Mouse (Mus musculus) gastrocnemius, postnatal 14 days (tissue): Measurements from ENCODE around the gene Agpat1. TPM values are rescaled to one million over a fixed set of nuclear protein-coding genes. Genes with fewer than 3 reads are reported as not detected.

Experiments used
- DNase-seq: peaks from one replicate; pipeline ENCODE4 v3.0.0; 2021; ENCODE audit warnings: mixed read lengths
- intact Hi-C: fragments of 180-260 bp; cut with DNase I; formaldehyde crosslinking; loops from one replicate; pipeline ENCODE4 v1.15.1; 2025; ENCODE audit warnings: low total_unique reads
- total RNA-seq, 2 experiments: library from RNA; stranded (reverse); gene quantifications; 2 replicates each; pipeline ENCODE4 v1.2.3; 2021

Gene Agpat1
- total RNA-seq, 2 experiments from 2014 or later, result 38.8 to 39.1 TPM

- intact Hi-C loops, result no loop called here
- DNase-seq, result peak; percentile 59
These were observed 24.0 kb downstream of the Agpat1 start, which contains the start of gene Ppt2 for GRCm38 (mm10) chr17:34627943-34628643. TSS of gene Ppt2 (minus strand) at chr17:34628510.

- intact Hi-C loops, result no loop called here
- DNase-seq, result no peak
These were observed 24.5 kb downstream of the Agpat1 start for GRCm38 (mm10) chr17:34628644-34628967.

- intact Hi-C loops, result no loop called here
- DNase-seq, result no peak
These were observed 25.2 kb downstream of the Agpat1 start, which contains the start of gene Prrt1 for GRCm38 (mm10) chr17:34629221-34629751. TSS of gene Prrt1 (plus strand) at chr17:34629533.

- no peak for DNase-seq
- intact Hi-C loops, result no loop called here
These were observed 25.9 kb downstream of the Agpat1 start for GRCm38 (mm10) chr17:34629796-34630603.

- intact Hi-C loops, result no loop called here
- no peak for DNase-seq
These were observed 26.8 kb downstream of the Agpat1 start for GRCm38 (mm10) chr17:34630761-34631301.

- DNase-seq, result no peak
- intact Hi-C loops, result no loop called here
These were observed 27.6 kb downstream of the Agpat1 start for GRCm38 (mm10) chr17:34631647-34632046.

GRCm38 (mm10) chr17:34632261-34632691, 28.2 kb downstream of the Agpat1 start:
- DNase-seq, result peak; percentile 72
- intact Hi-C loops, result no loop called here

- DNase-seq, result no peak
- intact Hi-C loops, result no loop called here
These were observed 31.6 kb downstream of the Agpat1 start for GRCm38 (mm10) chr17:34635671-34636070.

GRCm38 (mm10) chr17:34637459-34637858, 33.4 kb downstream of the Agpat1 start:
- DNase-seq, result no peak
- intact Hi-C loops, result no loop called here

- DNase-seq, result no peak
- intact Hi-C loops, result no loop called here
These were observed 35.6 kb downstream of the Agpat1 start for GRCm38 (mm10) chr17:34639461-34640255.

- intact Hi-C loops, result no loop called here
- DNase-seq, result peak; percentile 41
These were observed 36.9 kb downstream of the Agpat1 start for GRCm38 (mm10) chr17:34640778-34641601.

- DNase-seq, result no peak
- intact Hi-C loops, result no loop called here
These were observed 37.9 kb downstream of the Agpat1 start for GRCm38 (mm10) chr17:34641945-34642344.

- no peak for DNase-seq
- intact Hi-C loops, result no loop called here
These were observed 39.3 kb downstream of the Agpat1 start for GRCm38 (mm10) chr17:34643379-34643778.

GRCm38 (mm10) chr17:34643944-34644343, 39.9 kb downstream of the Agpat1 start:
- DNase-seq, result no peak
- intact Hi-C loops, result no loop called here

- intact Hi-C loops, result no loop called here
- peak; percentile 94 for DNase-seq
These were observed 40.5 kb downstream of the Agpat1 start, which contains the start of gene Fkbpl for GRCm38 (mm10) chr17:34644608-34645007. TSS of gene Fkbpl (plus strand) at chr17:34644764.

GRCm38 (mm10) chr17:34645256-34645829, 41.3 kb downstream of the Agpat1 start:
- no peak for DNase-seq
- intact Hi-C loops, result no loop called here

- intact Hi-C loops, result no loop called here
These were observed 41.9 kb downstream of the Agpat1 start for GRCm38 (mm10) chr17:34645831-34646511.

More at GRCm38 (mm10) chr17:34645831-34646511, 41.9 kb downstream of the Agpat1 start:
- DNase-seq, result peak; percentile 25
